Mouse (Mus musculus): ENCODE data around the gene Gm45716.

DNA sequence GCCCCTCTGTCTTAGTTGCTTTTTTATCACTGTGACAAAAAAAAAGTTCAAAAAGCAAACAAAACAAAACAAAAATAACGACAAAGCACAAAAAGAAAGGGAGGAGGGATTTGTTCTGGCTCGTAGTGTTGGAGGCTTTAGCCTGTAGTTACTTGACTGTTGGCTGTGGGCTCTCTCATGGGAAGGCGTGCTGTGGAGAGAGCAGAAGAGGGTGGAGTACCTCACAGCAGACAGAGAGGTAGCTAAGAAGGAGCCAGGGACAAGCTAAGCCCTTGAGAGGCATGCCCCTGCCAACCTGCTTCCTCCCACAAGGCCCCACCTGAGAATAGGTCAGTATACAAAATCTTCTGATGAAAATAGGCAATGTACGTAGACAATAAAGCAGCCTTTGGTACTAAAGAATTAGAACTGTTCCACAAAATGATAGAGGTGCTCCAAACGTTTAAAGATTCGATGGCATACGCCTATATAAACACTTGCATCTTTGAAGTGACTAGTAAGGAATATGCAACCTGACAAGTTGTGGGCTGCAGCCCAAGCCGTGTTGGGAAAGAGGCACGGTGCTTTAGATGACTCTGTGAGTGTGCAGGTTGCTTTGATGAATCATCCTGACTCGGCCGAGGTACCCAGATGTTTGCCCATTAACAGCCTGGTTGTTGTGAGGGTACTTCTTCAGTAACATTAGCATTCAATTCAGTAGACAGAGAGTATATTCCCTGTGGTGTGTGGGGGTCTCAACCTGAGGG is 82.8 kb downstream of the Gm45716 start:
- TF ChIP-seq POLR2A (IDR thresholded peaks at IDR 0.05; ENCODE audit: borderline replicate concordance, low read depth, low read length) (no peak), CTCF (IDR thresholded peaks at IDR 0.05; ENCODE audit: low read depth, low read length) (no peak)

Data from bone marrow macrophage, adult 2 months (primary cell).